Mouse (Mus musculus) spleen, postnatal 14 days (tissue): ENCODE results near the gene Ech1.

ENCODE experiments used
- DNase-seq, 2 experiments: peaks; one replicate each; pipeline ENCODE4 v3.0.0; 2021 to 2022; ENCODE audit warnings: low spot score in 2 of 2

The Ech1 gene

DNA sequence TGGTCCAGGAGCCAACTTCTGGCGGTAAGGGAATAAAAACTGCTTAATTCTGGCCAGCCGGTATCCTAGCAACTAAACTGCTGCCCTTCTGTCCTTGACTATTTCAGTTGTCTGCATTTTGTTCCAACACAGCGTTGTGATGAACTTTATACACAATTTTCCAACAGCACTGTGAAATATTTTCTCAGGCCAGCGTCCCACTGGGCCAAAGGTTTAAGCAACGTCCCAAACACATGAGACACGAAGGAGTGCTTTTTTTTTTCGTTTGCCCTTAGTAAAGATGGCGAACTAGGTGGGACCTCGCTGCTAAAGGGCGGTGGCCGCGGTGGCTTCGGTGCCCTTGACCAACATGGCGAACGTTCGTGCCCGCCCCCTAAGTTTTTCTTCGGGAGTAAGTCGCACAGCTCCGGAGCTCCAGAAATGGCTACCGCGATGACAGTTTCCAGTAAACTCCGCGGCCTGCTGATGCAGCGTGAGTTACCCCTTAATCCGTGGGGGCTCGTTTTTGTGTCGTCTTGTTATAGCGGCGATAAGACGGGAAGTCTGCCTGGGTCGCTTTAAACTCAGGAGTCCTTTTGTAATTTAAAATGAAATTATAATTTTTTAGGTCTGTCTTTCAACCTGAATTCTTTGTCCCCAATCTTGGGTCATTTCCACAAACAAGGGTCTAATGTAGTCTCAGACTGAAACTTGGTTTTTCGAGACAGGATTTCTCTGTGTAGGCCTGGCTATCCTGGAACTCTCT is at the start of gene Ech1:
Ech1 (plus strand) TSS at position 277 of the 745 bp plus-strand sequence.
- DNase-seq = peak; percentile 80 to 85

DNA sequence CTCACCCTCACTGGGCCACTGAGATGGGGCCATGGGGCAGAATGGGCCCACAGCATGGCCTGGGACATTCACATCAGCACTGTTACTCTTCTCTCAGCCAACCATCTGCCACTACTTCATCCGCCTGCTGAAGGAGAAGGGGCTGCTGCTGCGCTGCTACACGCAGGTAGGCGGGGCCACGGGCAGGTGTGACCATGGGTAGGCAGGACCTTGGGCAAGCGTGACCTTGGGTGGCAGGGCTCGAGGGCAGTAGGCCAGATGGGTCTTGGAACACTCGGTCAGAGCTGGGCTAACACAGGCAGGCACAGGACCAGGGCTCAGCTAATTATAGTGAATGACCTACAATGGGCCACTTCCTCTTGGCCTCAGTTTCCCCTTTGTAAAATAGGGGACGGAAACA is 46.2 kb upstream of the Ech1 start:
- DNase-seq = peak in 1 of 2 experiments; percentile 7

GRCm38 (mm10) chr7:28780067-28780658 is 44.9 kb upstream of the Ech1 start:
- peak; percentile 75 to 90 for DNase-seq

GRCm38 (mm10) chr7:28780857-28781256 is 44.2 kb upstream of the Ech1 start:
- DNase-seq = no peak

DNA sequence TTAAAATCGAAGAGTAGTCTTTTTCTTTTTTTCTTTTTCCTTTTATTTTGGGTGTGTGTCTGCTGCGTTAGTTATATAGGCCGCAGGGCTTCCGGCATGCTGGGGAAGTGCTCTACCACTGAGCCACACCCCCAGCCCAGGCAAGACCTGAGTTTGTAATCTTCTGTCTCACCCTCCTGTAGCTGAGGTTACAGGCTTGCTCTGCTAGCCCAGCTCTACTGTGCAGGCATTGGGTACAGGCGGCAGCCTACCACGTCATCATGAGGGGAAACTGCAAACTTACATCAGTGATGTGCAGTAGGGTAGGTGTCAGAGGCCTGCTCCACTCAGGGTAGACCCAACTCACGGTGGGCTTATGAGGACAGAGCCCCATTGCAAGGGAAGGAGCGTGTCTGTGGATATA is 43.8 kb upstream of the Ech1 start:
- peak in 1 of 2 experiments; percentile 32 for DNase-seq

DNA sequence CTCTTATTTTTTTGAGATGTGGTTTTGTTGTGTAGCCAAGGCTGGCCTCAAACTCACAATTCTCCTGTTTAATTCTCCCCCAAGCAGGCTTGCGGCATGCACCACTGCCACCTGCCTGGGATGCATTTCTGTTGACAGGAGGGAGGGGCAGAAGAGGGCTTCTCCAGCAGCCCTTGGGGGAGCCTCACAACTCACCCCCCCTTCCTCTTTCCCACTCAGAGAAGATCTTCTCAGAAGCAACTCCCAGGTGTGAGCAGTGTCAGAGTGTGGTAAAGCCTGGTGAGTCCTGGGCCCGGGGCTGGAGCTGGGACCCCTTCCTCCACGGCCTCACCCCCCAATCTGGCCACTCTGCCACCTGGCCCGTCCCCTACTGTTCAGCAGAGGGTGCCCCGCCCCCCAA is 39.9 kb upstream of the Ech1 start:
- DNase-seq = no peak

DNA sequence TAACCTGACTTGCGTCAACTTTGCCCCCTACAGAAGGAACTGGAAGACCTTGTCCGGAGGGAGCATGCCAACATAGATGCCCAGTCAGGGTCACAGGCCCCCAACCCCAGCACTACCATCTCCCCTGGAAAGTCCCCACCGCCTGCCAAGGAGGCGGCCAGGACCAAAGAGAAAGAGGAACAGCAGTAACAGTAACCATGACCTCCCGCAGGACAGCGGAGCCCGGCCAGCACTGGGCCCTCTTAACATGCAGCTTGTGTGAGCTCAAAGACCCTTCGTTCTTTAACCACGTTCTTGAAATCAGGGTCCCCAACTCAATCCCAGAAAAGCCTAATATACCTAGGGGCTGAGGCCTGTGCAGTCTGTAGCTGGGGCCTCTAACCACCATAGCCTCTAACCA is 37.1 kb upstream of the Ech1 start:
- no peak for DNase-seq

DNA sequence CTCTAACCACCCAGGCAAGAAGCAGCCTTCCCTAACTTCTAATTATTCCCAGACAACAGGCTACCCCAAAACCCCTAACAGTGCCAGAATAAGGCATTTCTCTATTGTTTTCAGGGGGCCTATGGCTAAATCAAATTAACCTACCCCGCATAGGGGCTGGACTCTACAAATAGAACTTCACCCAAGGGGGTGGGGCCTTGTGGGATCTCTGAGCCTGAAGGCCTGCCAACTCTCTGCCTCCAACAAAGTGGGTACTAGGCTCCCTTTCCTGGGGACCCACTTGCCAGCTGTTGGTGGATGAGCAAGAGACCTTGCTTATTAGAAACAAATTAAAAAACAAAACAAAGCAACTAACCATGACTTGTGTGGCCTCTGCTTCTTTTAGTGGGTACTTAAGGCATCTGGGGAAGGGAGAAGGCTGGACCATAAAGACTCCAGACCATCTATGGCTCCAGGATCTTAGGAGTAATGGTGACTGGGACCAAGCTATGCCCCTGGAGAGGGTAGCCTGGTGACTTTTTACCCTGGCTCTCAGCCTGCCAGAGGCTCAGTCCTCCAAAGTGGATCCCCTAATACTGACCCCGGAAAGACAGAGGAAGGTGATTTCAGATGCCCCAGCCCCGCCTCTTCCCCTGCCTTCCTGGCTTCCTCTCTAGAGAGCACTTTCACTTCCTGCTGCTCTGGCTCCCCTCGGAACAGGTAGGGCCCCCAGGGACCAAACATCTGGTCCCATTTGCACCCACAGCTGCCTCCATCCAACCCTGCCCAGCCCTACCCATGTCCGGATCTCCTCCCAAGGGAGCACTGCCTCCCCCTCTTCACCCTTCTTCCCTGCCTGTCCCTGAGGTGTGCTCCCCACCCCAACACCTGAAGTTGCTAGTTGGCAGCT is 36.5 kb upstream of the Ech1 start, which contains the start of gene Rinl:
Rinl (plus strand) TSS at position 663 of the 889 bp plus-strand sequence.
- peak; percentile 61 to 73 for DNase-seq

- no peak for DNase-seq
Measured at GRCm38 (mm10) chr7:28789235-28789634, 35.8 kb upstream of the Ech1 start.

DNA sequence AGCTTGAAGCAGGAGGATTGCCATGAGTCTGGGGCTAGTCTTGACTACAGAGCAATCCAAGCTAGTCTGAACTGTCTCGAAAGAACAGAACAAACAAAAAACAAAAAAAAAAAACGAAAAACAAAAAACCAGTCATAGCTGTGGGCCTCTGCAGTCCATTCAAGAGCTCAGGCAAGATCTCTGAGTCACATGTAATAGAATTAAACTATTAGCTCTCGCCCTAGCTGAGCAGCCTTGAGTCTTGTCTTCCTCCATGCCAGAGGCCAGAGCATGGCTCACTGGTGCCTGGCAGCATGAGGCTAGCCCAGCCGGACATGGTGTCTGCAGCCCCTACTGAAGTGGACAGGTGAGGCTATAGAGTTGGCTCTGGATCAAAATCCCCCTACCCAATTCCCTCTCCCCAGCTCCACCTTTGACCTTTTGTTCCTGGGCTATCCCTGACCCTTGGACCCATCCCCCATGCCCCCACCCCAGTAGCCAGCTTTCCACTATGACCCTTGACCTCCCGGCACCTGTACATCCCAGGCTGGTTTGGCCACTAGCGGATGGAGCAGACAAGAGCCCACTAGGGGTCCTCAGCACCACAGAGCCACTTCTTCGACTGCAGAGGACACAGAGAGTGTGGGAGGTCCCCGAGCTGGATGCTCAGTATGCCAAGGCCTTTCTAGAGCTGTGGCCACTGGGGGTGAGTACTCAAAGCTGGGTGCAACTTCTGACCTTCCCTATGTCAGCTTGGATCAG is 34.8 kb upstream of the Ech1 start:
- DNase-seq = no peak

DNA sequence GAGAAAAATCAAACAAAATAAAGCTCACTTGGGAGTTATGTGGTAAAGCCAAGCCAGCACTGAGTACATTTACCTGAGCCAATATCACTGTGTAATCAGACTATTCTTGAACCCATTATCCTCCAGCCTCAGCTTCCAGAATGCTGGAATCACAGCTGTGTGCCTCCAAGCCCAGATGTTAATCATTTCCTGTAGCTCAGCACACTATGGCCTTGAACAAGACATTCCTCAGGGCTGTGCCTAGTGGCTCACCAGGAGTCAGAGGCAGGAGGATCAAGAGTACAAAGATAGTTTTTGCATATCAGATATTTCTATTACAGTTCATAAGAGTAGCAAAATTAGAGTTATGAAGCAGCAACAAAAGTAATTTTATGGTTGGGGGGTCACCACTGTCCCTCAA is 33.3 kb upstream of the Ech1 start:
- DNase-seq = no peak

GRCm38 (mm10) chr7:28792391-28793185 is 32.4 kb upstream of the Ech1 start:
- no peak for DNase-seq

DNA sequence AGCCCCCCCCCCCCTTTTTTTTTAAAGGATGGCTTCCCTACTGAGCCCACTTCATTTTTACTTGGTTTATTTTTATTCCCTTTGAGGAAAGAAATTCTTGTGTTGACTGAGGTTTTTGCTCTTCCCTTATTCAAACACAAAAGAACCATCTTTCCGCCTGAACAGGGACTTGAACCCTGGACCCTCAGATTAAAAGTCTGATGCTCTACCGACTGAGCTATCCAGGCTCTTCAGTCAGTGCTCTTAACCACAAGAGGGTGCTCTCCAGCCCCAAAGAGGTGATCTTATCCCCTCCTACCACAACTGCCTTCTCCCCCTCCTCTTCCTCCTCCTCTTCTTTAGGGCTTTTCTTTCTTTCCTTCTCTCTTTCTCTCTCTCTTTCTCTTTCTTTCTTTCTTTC is 31.2 kb upstream of the Ech1 start:
- no peak for DNase-seq

- no peak for DNase-seq
Measured at GRCm38 (mm10) chr7:28794496-28794895, 30.5 kb upstream of the Ech1 start.

DNA sequence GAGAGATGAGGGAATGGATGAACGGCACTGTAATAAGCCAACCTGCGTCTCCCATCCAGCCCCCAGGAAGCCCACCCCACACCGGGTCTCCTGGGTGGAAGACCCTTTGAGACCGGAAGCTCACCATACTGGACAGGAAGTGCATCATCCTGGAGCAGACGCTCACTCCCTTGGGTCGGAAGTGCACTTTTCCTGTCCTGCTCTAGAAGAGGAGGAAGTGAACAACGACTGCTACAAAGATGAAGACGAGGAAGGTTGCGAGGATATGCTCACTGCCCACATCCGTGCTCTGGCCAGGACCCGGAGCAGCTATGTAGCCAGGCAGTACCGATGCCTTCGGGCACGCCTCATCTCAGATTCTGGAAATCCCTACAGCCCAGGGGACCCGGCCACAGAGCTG is 29.2 kb upstream of the Ech1 start:
- DNase-seq = no peak

GRCm38 (mm10) chr7:28796562-28796975 is 28.4 kb upstream of the Ech1 start:
- peak; percentile 64 to 80 for DNase-seq

DNA sequence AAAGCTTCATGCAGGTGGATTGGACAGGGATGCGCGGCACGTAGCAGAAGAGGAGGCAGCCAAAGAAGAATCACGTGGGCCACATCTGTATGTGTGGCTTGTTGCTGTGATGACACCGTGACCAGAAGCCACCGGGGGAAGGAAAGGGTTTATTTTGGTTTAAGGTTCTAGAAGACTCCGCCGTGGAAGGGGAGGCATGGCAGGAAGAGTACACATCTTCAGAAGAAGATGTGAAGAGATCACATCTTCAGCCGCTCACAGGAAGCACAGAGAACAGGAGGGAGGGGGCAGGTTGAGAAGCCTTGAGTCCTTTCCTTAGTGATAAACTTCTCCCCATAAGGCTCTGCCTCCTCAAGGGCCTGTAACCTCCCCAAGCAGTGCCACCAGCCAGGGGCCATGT is 25.0 kb upstream of the Ech1 start:
- no peak for DNase-seq

DNA sequence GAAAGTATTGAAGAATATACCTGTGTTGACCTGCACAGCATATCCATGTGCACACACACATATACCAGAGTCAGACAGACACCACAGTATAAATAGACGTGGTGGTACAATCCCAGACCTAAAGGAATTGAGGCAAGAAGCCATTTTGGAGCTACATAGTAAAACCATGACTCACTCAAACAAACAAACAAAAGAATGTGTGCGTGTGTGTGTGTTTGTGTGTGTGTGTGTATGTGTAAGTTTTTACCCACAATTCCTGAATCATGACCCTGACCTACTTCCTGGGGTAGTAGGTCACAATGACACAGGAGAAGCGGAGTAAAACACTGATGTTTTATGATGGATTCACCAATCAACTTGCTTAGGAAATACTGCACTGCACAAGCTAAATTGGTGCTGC is 23.6 kb upstream of the Ech1 start:
- DNase-seq = no peak

DNA sequence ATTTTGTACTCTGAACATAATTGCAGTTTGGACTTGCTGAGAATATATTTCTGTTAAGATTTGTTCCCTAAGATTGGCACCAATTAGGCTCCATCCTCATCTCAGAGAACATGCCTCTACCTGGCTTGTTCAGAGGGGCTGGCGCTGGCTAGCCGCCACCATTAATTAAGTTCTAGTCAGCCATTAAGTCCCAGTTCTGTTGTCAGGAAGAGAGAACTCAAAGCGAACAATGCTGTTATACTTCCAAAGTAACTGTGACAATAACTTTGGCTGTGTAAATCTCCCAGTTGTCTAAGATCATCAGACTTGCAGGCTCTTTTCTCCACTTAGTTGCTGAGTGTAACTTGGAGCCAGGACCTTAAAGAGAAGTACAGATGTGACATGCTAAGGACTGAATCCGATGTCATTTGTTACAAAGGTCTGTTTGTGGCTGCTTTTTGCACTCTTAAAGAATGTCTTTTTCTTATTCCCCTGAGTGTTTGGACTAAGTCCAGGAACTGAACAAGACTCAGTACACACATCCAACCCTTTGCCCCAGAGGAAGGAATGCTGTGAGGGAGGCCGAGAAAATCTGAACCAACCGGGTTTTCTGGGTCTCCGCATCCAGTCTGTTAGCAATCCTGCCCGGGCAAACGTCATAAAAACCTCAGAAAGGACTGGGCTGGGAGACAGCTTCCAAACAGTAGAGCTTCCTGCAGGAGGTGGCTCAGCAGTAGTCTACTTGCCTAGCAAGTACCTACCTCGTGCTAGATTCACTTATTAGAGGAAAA is 22.9 kb upstream of the Ech1 start:
- DNase-seq = no peak
